Mouse (Mus musculus) 416B (cell line): ENCODE measurements at regions not wholly inside any gene's neighbourhood (a gene's known extent, or its start where the extent isn't known, plus 50 kb on each side); places are given as distances from the start of the nearest gene placed in this dataset.

ENCODE experiments used
- DNase-seq: peaks from one replicate; pipeline ENCODE4 v3.0.0; 2011; ENCODE audit warnings: low read depth

DNA sequence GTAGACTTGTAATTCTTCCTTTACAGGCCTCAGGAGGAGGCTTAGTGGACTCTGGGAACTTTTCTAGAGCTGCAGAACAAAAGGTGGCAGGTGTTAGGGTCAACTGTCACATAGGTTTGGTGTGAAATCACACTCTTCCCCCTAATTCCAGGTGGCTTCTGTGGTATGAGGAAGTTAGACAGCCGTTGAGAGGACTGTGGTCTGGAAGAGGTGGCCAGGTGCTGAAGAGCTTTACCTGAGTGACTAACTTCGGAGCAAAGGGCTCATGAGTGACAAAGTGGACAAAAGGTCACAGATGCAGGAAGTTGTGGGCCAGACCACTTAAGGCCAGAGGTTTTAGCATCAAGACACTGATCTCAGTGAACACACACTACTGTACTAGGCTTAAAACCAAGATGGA lies 209.1 kb upstream of the Nr2f2 start:
- no peak for DNase-seq

DNA sequence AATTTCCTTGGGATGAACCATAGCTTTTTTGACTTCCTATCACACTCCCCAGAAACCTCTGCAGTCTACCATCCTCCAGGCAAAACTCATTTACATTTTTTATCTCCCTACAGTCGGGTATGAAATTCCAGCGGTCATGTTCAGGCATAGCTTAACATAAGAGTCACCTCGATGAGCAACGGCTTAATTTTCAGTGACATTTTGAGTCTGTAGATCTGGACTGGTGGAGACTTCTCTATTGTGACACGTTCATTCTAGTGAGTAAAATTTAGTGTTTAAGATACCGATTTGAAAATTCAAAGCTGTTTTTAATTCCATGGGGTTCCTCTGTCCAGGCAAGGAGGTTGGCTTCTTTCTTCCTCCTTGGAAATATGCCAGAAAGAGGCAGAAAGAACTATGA lies 207.7 kb upstream of the Nr2f2 start:
- DNase-seq: no peak

DNA sequence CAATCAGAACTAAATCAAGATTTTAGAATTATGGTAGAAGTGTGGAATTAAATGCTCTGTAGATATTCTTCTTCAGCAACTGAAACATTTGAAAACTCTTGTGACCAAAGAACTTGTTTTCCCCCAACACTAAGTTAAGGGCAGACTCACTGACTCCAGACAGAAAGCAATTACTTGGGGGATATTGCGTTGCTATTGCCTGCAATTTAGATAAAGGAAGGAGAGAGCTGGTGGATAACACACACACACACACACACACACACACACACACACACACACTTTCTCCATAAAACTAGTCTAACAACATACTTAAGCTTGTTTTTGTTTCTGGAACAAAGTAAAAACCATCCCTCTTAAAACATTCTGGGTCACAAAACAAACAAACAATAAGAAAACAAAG lies 198.5 kb upstream of the Nr2f2 start:
- no peak for DNase-seq

DNA sequence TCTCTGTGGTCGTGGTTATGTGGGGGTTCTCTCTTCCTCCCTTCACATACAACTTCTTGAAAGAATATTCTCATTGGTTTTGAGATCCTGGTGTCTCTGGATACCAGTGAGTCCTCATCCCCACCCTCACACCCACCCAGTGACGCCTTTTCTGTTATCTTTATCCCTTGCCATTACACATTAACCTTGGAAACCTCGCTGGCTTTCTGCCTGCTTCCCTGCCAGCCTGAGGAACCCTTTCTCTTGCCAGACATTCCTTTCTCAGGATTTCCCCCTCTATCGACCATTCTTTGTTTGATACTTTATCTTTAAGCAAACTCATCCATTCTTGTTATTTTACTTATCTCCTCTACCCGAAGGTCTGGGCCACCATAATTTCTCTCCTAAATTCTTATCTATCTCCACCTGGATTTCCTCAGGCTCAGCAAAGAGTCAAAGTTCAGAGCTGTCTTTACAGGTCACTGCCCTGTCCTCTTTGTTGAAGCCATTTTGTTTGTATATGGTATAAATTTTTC lies 182.5 kb upstream of the Nr2f2 start:
- no peak for DNase-seq

DNA sequence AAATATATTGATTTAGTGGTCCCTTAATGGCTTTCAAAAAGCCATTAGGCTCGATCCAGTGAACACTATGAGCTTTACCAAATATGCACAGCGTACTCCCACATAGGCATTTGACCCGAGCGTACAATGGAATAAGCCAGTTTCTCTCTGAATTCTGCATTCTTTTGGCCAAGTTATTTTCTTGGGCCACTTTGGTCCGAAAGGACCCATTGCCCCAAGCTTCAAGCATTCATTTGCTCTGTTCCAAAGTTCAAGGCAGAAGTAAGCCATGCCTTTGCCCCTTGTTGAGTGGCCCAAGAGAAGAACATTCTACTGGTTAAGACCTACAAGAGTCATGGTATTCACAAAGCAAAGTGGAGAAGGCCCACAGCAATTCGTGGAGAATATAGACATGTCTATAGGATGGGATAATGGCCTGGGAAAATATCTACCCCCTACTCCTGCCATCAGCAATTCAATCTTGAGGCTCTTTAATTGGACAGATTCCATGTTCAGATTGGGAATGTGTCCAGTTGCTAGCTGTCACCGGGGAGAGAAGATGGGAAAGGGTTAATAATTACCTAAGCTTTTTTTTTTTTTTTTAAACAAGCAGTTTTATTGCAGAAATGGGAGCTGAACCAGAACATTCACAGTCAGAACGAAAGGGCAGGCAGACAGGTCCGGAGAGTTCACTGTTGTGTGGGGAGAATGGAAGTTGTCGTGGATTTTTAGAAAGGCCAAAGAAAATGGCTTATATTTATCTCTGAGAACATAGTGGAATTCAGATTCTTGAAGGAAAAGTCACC lies 175.5 kb upstream of the Nr2f2 start:
- DNase-seq: no peak

DNA sequence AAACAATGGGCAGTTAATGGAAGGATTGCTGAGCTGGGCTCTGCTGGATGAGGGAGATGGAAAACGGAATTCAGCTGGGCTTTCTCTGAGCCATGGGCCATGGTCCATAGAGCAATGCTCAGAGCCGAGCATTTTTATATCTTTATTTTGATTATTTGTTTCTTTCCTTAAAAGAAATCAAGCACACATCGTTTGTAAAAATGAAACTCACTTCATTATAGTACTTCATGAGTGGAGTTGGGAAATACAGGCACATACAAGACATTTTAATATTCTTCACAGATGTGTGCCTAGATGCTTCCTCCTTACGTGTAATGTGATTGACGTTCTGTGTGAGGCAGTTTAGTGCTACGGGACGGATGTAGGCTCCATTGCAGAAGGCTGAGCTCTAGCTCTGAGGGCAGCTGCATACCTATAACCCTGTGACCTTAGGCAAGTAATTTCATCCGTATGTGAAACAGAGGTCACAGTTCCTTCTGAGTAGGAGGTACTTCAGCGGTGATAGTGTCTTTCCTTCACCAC lies 172.6 kb upstream of the Nr2f2 start:
- no peak for DNase-seq

DNA sequence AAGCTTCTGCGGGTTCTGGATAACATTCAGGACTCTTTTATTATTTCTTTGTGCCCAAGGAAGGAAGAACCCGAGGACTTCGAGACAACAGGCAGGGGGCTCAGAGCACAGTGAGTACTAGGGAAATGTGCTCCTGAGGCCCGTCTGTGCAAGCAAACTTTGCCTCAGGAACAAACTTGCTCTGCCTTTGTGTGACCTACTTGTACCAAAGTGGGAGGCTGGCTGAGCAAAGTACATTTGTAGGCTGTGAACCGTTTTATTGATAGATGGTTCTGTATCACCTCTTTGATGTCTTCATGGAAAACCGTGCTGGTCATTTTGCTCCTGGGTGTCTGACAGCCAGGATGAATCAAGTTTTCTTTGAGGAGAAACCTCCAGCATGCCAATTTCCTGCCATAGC lies 169.5 kb upstream of the Nr2f2 start:
- DNase-seq: no peak

DNA sequence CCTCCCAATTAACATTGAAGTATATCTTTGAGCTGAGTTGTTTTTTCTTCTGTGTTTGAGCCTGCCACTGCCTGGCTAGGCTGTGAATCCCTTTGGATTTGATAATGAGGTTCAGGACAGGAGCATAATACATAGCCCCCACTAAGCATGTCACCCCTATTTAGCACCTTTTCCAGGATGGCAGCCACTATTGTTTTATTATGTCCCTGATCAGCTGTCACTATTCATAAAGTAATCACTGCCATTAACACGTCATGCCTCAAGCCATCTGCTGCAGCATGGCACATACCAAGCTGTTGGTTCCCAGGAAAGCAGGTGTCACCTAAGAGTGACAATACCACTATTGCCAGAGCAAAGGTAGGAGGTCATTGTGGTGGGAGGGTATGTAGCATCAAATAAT lies 167.0 kb upstream of the Nr2f2 start:
- no peak for DNase-seq

DNA sequence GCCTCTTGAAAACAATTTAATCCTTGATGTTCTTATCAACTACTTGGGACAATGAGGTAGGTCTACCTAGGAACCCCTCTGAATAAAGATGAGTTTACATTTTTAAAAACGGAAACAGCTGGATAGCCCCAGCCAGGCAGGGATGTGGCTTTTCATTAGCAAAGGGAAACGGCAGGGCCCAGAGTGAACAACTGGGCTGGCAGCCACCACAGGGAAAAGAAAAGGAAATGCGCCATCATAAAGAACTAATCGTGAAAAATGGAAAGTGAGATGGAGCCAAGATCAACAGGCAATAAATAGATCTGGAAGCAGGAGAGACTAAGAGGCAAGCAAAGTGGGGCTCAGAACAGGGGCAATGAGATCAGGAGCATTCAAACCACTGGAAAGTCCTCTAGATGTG lies 161.4 kb upstream of the Nr2f2 start:
- DNase-seq: no peak

DNA sequence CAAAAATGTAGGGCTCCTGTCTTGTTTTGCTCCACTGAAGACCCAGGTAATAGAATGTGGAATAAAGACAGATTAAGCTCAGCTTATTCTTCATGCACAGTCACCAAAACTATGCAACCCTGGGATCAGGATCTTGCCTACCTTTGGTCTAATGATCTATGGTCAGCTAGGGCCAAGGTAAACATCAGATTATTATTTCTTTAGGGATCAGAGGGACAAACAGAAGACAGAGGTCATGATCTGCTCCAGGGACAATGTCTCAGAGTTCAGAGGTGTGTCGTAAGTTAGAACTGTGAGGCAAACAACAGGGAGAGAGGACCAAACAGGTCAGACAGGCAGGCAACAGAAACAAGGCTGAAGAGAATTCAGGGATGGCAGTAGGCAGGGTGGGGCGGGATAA lies 158.8 kb upstream of the Nr2f2 start:
- DNase-seq: no peak

DNA sequence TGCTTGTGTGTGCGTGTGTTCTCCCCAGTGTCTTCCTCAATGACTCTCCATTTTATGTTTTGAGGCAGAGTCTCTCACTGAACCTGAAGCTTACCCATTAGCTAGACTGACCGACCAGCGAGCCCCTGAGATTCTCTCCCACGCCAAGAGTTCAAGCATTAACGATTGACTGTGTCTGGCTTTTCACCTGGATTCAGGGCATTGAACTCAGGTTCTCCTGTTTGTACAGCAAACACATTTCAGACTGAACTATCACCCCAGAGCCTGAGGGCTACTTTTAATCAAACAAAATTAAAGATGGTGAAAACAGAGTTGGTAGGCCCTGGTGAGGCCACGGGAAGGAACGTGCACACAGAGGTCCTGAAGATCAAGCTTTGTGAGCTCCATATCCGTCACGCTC lies 158.2 kb upstream of the Nr2f2 start:
- no peak for DNase-seq

DNA sequence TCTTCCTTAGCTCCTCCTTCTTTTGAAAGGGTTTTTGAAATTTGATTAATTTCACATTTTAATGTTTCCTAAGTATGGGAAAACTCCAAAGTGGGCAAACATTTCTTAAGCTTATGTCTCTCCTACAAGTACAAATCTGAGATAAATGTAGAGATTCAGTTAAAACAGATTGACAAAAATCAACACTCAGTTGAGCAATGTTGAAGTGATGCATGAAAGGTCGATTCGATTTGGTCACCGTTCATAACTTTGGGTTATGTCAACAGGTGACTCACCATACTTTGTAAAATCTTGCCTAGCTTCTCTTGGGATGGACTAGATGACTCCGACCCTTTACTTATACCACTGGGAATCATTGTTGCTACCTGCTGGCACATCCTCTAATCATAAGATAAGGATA lies 157.7 kb upstream of the Nr2f2 start:
- DNase-seq: no peak

DNA sequence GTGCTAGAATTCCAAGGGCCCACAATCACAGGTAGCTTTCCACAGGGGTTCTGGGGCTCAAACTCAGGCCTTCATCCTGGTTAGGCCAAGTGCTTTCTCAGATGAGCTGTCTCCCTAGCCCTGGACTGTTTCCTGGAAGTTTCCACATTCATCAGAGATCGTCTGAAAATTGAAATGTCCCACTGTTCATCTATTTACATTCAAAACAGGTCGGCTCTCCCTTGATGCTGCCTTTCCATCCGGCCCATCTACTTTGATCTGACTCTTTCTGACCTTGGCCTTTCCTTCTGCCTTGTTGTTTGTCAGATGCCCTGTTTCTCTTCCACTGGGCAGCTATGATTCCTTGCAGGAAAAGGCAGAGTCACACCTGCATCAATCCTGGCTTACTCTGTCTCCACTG lies 150.2 kb upstream of the Nr2f2 start:
- DNase-seq: no peak

DNA sequence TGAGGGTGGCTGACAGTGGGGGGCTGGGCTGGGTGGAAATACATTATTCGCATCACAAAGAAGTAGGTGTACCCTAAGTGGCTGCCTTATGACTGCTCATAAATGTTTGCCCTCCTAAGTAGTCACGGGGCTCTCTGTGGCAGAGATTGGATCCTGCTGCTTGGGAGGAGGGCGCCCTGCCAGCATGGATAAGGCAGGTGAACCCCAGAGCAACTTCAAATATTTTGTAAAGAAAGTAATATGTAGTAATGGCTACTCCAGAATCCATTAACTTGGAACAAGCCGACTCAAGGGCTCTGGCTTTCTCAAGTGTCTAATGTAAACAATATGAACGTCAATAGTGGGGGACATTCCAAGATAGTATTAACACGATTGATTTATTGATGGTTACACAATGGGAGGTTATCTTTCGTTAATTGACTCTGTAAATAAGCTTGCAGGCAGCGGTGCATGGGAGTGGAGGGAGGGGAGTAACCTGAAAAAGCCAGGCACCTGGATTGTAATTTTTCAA lies 148.9 kb upstream of the Nr2f2 start:
- no peak for DNase-seq

DNA sequence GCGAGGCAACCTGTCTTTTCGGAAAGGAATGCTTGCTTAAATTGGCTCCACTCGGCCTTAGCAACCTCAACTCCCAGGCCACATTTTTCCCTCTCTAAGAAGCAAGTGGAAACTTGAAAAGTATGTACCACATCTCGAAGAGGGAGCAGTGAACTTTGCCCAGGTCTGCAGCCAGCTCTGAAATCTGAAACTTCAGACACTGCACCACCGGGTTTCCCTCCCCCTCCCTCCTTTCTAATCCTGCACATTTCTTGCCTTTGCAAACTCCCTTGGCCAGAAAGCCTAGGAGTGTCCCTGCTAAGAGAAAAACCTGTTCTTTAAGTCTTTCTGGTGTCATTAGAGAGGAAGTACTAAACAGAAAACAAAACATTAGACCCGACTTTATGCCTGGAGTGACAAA lies 148.1 kb upstream of the Nr2f2 start:
- no peak for DNase-seq

DNA sequence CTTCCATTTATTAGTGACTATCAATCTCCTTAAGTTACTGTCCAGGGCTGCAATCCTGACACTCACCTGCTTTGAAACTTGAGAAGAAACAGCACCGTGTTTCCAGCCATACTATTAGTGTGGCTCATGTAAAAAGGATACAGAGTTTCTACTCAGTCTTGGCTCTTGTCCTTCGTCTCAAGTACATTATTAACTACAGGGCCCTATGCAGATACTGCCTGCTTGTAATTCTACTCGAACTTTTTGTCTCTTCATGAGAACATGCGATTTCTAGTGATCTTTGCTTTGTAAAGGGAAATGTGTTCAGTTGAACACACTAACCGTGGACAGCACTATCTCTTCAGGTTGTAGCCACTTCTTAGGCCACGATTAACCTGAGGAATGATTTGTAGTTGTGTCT lies 145.8 kb upstream of the Nr2f2 start:
- DNase-seq: no peak

DNA sequence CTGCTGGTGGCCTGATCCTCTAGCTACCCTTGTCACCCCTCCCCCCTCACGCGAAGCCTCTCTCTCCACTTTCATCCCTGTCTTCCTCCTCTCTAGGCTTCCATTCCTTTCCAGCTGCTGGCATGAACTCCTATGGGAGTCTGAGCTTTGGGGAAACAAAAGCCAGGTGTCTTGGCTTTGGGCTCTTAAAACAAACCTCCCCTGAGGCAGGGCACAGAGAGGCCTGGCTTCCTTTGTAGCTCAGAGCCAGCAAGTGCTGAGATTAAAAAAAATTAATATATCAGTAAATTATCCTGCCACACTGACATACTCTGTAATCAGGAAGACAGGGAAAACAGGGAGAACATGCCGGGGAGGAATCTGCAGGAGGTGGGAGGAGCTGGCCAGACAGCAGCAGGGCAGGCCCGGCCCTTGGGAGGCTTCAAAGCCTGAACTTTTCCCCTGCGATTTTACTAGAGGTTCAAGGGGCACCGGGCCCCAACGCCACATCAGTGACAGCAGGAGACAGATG lies 139.2 kb upstream of the Nr2f2 start:
- DNase-seq: no peak

DNA sequence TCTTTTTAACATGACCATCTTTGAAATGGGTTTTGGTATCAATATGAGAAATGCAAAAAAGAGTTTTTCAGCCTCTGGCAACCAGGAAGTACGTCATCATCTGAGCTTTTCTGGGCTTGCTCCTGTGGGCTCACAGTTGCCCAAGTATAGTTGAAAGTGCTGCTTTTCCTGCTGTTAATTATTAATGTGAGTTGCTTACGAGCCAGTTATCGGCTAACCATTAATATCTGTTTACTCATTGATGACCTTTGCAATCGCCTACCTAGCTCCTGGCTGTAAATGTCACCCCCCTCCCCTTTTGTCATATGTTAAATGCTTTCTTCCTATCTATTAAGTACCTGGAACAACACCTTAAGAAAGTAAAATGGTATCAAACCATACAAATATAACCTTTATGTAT lies 135.3 kb upstream of the Nr2f2 start:
- no peak for DNase-seq

DNA sequence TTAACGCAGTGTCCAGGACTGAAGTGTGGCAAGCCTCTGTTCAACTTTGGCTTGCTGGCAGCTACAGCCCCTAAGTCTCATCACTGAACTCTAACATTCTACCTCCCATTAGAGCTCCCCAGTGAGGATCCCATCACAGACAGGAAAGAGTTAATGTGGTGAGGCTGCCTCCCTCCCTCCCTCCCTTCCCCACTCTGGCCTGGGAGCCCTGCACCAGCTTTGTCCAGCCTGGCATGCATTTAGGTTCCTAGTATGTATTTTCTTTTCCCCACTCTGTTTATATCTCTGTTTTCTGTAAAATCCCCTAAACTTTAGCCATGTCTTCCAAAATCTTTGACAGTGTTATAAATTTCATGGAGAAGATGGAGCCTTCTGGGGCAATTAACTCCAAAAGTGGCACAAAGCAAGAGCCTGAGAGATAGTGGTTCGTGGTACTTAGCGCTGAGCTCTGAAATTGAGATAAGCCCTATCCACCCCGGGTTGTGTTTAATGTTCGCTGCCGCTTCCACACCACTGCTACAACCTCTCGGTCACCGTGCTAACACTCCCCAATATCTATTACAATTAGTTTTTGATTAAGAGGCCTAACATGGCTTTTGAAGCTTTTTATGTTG lies 130.1 kb upstream of the Nr2f2 start:
- no peak for DNase-seq

DNA sequence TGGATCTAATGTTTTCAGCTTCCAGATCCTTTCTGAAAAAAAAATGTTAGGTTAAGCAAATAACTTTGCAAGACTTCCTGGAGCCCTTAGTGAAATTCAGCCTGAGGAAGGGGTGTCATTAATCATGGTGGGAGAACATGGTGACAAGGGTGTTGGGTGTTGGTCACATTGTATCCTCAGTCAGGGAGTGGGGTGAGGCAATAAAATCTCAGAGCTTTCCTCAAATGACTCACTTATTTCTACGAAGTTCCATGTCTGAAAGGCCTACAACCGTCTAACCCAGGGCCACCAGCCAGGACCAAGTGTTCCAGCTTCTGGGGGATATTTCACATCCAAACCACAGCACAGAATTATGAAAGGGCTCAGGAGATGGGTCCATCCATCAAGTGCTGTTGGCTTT lies 117.7 kb upstream of the Nr2f2 start:
- no peak for DNase-seq

DNA sequence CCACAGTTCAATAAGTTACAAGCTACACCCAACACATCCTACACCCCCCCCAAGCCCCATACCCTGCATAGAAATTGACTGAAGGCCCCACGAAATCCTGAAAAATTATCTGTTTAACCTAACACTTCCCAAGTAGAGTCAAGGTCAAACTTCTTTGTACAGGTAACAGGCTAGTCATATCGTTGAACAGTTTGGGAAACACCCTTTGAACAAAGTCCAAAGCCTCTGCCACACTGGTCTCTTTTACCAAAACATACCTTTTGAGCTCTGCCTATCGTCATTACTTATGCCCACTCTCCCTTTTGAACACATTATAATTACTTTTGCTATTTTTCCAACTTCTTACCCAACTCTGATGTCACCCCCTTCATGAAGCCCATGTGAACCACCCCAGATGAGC lies 117.0 kb upstream of the Nr2f2 start:
- no peak for DNase-seq

DNA sequence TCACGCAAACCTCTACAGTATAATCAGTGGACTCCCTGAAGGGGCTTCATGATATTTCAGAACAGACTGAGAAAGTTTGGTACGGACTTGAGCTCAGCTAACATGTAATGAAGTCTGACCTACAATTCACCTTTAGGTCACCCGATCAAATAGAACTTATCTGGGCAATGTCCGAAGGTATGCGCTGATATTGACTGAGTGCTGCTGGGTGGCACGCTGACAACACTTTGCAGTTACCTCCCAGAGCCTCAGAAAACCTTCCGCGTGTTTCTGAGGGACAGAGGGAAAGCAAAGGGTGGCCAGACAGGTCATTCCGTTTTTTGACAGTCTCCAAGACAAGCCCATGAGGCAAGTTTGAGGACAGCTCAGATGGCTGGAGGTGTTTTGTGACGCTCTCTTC lies 115.3 kb upstream of the Nr2f2 start:
- DNase-seq: no peak

DNA sequence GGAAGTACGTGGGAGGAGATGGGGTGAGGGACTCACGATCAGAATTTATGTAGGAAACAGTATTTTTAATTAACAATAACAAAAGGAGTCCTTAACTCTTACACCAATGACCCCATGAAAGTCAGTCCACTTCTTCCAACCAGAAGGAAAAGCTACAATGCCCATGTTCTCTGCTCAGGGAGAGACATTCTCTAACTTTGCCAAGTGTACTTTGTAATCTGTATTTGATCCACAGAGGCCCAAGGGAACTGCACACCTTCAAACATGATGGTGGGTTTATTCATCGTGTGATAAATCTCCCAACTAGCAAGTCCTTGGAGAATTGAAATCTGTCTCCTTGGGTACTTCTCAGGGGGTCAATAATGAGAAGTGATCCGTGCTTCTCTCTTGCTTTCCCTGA lies 106.3 kb upstream of the Nr2f2 start:
- DNase-seq: no peak
